Mouse (Mus musculus) kidney, adult 2 months (tissue): Measurements from ENCODE around the gene Lct. TPM values are rescaled to one million over a fixed set of nuclear protein-coding genes. Genes with fewer than 3 reads are reported as not detected.
"Not testable (repeated sequence)": the region's sequence is repeated elsewhere in the genome, so short reads cannot be mapped to it uniquely, and the experiment has no call there.

Experiments
- DNase-seq: peaks from one replicate; pipeline ENCODE4 v3.0.0; 2021
- H3K27ac ChIP-seq: fragments of 200-500 bp; 2 replicates; pipeline ENCODE4 v1.5.1; 2012; ENCODE audit warnings: low read depth, low read length, control low read depth, inconsistent platforms; ENCODE audit not compliant: insufficient read depth
- H3K27me3 ChIP-seq: fragments of 200-500 bp; replicated peaks from 2 replicates; pipeline ENCODE4 v1.6.1; 2012; ENCODE audit warnings: mild to moderate bottlenecking, moderate library complexity, low read length, inconsistent platforms; ENCODE audit not compliant: control insufficient read depth, insufficient read depth
- H3K36me3 ChIP-seq: fragments of 200-500 bp; 2 replicates; pipeline ENCODE4 v1.6.1; 2012; ENCODE audit warnings: mild to moderate bottlenecking, moderate library complexity, low read length, inconsistent platforms; ENCODE audit not compliant: control insufficient read depth, insufficient read depth
- H3K4me1 ChIP-seq: fragments of 200-500 bp; 2 replicates; pipeline ENCODE4 v1.6.1; 2011; ENCODE audit warnings: low read length; ENCODE audit not compliant: control insufficient read depth, insufficient read depth
- H3K4me3 ChIP-seq: fragments of 200-500 bp; 2 replicates; pipeline ENCODE4 v1.5.1; 2011; ENCODE audit warnings: mild to moderate bottlenecking, low read depth, low read length, control low read depth; ENCODE audit not compliant: insufficient read depth
- CTCF ChIP-seq: fragments of 200-500 bp; conservative IDR thresholded peaks from 2 replicates; pipeline ENCODE4 v1.5.1; 2011; ENCODE audit warnings: low read depth, mild to moderate bottlenecking, control low read depth, low read length, moderate library complexity, mixed read lengths; ENCODE audit not compliant: insufficient read depth, insufficient read length
- POLR2A ChIP-seq: fragments of 200-500 bp; IDR thresholded peaks from one replicate; pipeline ENCODE4 v1.6.1; 2011; ENCODE audit warnings: low read depth, low read length, control low read depth
- WGBS: fragments of 180-500 bp; shearing (Covaris S2); methylation state at CpG from one replicate; pipeline ENCODE4 v1.1.7; 2018; 5-methylcytosine and 5-hydroxymethylcytosine counted together
- polyA plus RNA-seq: library from polyadenylated mRNA; depleted of rRNA; stranded (reverse); fragments of >200 nt; gene quantifications from 2 replicates; pipeline ENCODE4 v1.2.3, GENCODE M21; 2012

Gene Lct
- polyA plus RNA-seq, 1 experiment = 0.05 TPM

DNA sequence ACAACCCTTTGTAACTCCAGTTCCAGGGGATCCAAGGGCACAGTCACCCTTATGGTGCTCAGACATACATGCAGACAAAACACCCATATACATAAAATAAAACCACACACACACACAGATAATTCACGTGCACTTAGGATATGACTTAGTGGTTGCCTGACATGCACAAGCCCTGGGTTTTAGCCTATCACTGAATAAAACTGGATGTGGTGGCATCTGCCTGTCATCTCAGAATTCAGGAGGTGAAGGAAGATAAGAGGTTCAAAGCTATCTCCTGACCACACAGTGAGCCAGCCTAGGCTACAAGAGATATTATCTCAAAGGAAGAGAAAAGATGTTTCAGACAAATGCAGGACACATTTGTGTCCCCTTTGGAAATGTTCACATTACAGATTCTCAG, 953 bp downstream of the Lct start:
- DNase-seq = no peak
- TF ChIP-seq CTCF = no peak
- TF ChIP-seq POLR2A = no peak
- Histone ChIP-seq H3K4me3 (no peak overlapping the region), H3K4me1 (no peaks in the 10 kb centered on the region), H3K27me3 (no peaks in the 10 kb centered on the region), H3K36me3 (no peaks in the 10 kb centered on the region), H3K27ac (no peak overlapping the region)
- 95% methylated on average over 1 of the region's 1 CpGs for WGBS

DNA sequence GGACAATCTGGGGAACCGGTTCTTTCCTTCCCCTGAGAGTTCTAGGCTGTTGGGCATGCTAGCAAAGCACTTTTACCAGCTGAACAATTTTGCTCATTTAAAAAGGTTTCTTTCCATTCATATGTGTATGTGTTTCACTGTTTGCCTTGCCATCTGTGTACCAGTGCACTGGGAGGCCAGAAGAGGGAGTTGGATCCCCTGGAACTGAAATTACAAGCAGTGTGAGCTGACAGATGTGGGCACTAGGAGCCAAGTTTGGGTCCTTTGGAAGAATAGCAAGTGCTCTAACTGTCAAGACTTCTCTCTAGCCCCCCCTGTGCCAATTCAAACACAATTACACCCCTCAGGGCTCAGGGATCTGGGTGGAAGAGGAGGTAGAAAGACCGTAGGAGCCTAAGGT, 3.3 kb downstream of the Lct start:
- Histone ChIP-seq H3K4me3 (no peak overlapping the region), H3K27me3 (no peaks in the 10 kb centered on the region), H3K36me3 (no peaks in the 10 kb centered on the region), H3K4me1 (no peaks in the 10 kb centered on the region), H3K27ac (no peak overlapping the region)
- 84% methylated on average over 2 of the region's 2 CpGs for WGBS
- DNase-seq = no peak
- TF ChIP-seq POLR2A = no peak
- TF ChIP-seq CTCF = no peak

DNA sequence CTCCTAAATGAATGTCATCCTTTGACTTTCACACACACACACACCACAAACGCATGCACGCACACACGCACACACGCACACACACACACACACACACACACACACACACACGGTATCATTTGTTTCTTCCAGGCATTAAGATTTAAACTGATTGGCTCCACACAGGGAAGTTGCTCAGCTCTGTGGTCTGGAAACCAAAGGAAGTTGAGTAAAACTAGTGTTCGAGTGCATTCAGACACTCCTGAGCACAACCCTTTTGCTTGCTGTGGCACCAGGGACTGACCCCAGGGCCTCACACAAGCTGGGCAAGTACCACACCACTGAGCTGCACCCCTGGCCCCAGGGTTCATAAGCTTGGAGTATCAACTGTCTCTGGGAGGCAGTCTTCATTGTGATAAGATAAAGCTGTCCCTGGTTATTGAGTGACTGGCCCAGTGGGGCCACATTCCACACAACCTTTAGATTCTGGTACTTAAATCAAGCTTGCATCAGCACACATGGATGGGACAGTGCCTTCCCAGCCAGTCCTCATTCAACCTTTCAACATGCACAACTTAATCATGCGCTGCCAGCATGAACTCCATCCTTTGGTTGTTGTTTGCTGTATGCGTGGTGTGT, 5.0 kb downstream of the Lct start:
- no peaks in the 10 kb centered on the region for H3K4me1 ChIP-seq
- DNase-seq = no peak
- no peak overlapping the region for H3K4me3 ChIP-seq
- H3K36me3 ChIP-seq = no peaks in the 10 kb centered on the region
- H3K27ac ChIP-seq = no peak overlapping the region
- H3K27me3 ChIP-seq = no peaks in the 10 kb centered on the region
- whole genome bisulfite sequencing = 85% methylated on average over 8 of the region's 8 CpGs
- TF ChIP-seq CTCF (no peak), POLR2A (no peak)

DNA sequence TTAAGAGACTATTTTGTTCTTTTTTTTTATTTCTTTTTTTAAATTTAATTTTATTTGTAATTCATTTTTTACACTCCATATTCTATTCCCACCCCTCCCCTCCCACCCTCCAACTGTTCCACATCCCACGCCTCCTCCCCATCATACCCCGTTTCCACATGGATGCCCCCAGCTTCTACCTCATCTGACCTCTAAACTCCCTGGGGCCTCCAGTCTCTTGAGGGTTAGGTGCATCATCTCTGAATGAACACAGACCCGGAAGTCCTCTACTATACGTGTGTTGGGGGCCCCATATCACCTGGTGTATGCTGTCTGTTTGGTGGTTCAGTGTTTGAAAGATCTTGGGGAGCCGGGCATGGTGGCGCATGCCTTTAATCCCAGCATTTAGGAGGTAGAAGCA, 8.9 kb downstream of the Lct start:
- not testable (repeated sequence) for H3K4me1 ChIP-seq, H3K36me3 ChIP-seq, H3K4me3 ChIP-seq, DNase-seq, H3K27ac ChIP-seq, H3K27me3 ChIP-seq
- WGBS = 71% methylated on average over 6 of the region's 6 CpGs

DNA sequence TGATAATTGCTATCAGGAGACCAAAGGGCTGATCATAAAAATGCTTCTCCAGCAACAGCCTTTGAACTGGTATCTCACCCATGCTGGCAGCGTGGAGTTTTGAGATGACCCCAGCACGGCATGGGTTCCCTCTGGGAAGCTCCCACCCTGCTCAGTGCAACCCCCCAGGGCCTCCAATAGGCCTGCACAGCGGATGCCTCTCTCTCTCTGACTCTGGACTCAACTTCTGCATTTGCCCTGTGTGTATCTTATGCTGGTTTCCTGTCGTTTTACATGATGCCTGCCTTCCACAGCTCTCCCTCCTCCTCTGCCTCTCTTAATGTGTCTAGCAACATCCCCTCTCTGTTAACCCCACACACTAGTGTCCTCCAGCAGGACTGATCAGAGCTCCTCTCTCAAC, 13.5 kb downstream of the Lct start:
- H3K36me3 ChIP-seq = no peaks in the 10 kb centered on the region
- H3K4me1 ChIP-seq = no peaks in the 10 kb centered on the region
- H3K4me3 ChIP-seq = no peak overlapping the region
- no peak overlapping the region for H3K27ac ChIP-seq
- WGBS = 60% methylated on average over 4 of the region's 4 CpGs
- no peaks in the 10 kb centered on the region for H3K27me3 ChIP-seq
- DNase-seq = no peak
- TF ChIP-seq CTCF = no peak
- no peak for TF ChIP-seq POLR2A

DNA sequence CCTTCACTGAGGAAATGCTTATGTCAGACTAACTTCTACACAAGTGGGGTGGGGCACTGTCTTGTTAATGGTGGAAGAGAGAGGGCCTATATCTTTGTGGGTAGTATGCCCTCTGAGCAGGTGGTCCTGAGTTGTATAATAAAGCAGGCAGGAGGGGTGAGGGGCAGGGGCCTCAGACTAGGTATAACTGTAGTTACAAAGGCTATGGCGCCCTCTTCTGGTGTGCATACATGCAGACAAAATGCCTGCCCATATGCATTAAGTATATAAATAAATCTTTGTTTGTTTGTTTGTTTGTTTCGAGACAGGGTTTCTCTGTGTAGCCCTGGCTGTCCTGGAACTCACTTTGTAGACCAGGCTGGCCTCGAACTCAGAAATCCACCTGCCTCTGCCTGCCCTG, 19.1 kb downstream of the Lct start:
- no peak for DNase-seq
- TF ChIP-seq POLR2A = no peak
- TF ChIP-seq CTCF = 0 out of 2 replicates have a peak, but pooled peaks have one; percentile 17
- H3K36me3 ChIP-seq = no peaks in the 10 kb centered on the region
- WGBS = 83% methylated on average over 3 of the region's 3 CpGs
- H3K4me3 ChIP-seq = no peak overlapping the region
- no peaks in the 10 kb centered on the region for H3K4me1 ChIP-seq
- no peaks in the 10 kb centered on the region for H3K27me3 ChIP-seq
- no peak overlapping the region for H3K27ac ChIP-seq

DNA sequence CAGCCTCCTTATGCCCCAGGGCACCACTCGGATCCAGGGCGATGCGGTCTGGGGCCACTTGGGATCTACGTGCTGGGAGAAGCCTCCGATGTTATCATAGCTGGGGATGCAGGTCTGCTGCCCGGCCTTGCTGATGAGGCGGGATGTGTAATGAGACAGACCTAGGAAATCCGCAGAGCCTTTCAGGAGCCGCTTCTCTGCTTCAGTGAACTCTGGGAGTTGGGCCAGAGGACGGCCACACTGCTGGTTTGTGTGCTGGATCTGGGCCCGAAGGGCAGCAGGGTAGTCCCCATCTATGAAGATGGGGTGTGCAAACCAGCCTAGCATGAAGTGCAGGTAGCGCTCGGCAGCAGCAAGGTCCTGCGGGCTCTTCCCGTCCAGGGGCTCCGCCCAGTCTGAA, 24.2 kb downstream of the Lct start:
- 48% methylated on average over 16 of the region's 16 CpGs for WGBS
- peak; percentile 93 for DNase-seq
- no peak for TF ChIP-seq POLR2A
- no peak for TF ChIP-seq CTCF
- Histone ChIP-seq H3K4me1 (no peaks in the 10 kb centered on the region), H3K27ac (no peak overlapping the region), H3K4me3 (no peak overlapping the region), H3K36me3 (no peaks in the 10 kb centered on the region), H3K27me3 (no peaks in the 10 kb centered on the region)
